Mouse (Mus musculus): Measurements from ENCODE around the gene Gm11634. TPM values are rescaled to one million over a fixed set of nuclear protein-coding genes. Genes with fewer than 3 reads are reported as not detected.
"Not testable (repeated sequence)": the region's sequence is repeated elsewhere in the genome, so short reads cannot be mapped to it uniquely, and the experiment has no call there.

Gm11634 gene
- polyA plus RNA-seq, 1 experiment from 2014 or later, result not detected

GRCm38 (mm10) chr11:101628733-101629417, 29.8 kb upstream of the Gm11634 start:
- Histone ChIP-seq H3K4me2 (replicated peaks) (peak overlapping the region; percentile 92), H3K4me1 (replicated peaks) (peaks cover 16% of the 10 kb centered on the region), H3K4me3 (replicated peaks) (peak overlapping the region; percentile 67; the same call in 1 of the 2 replicates)
- not testable (repeated sequence) for H3K27me3 ChIP-seq; ATAC-seq; H3K9me3 ChIP-seq; H3K9ac ChIP-seq (replicated peaks); H3K36me3 ChIP-seq; H3K27ac ChIP-seq
- WGBS, result 70% methylated on average over 4 of the region's 5 CpGs

DNA sequence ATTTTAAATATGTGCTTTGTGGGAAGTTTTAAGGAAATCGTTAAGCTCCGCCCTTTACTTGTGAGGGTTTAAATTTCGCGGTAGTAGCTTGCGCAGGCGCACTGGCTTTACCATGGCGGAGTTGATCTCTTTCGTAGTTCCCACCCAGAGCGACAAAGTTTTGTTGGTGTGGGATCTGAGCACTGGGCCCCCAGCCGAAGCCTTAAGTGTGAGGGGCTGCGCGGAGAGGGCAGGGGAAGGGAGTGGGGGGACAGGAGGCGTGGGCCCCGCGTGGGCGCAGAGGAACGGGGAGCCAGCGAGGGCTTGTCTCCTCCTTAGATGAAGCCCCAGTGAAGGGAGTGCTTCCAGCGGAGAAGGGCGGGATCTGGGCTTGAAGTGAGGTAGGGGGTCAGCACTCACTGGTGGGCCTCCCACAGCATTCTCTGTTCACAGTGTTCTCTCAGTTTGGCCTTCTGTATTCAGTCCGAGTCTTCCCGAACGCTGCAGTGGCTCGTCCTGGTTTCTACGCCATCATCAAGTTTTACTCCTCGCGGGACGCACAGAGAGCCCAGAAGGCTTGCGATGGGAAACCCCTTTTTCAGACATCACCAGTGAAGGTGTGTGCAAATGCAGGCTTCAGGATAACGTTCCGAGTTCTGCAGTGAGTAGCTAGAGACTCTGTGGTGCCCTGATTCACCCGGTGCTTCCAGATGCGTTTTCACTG, 29.0 kb upstream of the Gm11634 start:
- ATAC-seq, result peak; percentile 59
- Histone ChIP-seq H3K9me3 (no peaks in the 10 kb centered on the region), H3K4me1 (replicated peaks) (peaks cover 16% of the 10 kb centered on the region), H3K27ac (peak overlapping the region; percentile 90), H3K4me3 (replicated peaks) (peak overlapping the region; percentile 67), H3K4me2 (replicated peaks) (peak overlapping the region; percentile 92), H3K36me3 (no peaks in the 10 kb centered on the region), H3K9ac (replicated peaks) (peak overlapping the region; percentile 74), H3K27me3 (no peaks in the 10 kb centered on the region)
- WGBS, result under 1% methylated on average over 33 of the region's 33 CpGs

GRCm38 (mm10) chr11:101626995-101627856, 28.2 kb upstream of the Gm11634 start, which contains the start of gene Rdm1:
Rdm1 (plus strand) TSS chr11:101627195.
- Histone ChIP-seq H3K4me2 (replicated peaks) (peak within 1 kb of the TSS; percentile 92), H3K9me3 (no peaks in the 10 kb centered on the region), H3K27ac (peak within 1 kb of the TSS; percentile 90), H3K36me3 (no peaks in the 10 kb centered on the region), H3K27me3 (no peaks in the 10 kb centered on the region), H3K9ac (replicated peaks) (peak within 1 kb of the TSS; percentile 74), H3K4me1 (replicated peaks) (peaks cover 16% of the 10 kb centered on the region), H3K4me3 (replicated peaks) (peak within 1 kb of the TSS; percentile 67)
- under 1% methylated on average over 33 of the region's 34 CpGs for whole genome bisulfite sequencing
- peak; percentile 91 for ATAC-seq

DNA sequence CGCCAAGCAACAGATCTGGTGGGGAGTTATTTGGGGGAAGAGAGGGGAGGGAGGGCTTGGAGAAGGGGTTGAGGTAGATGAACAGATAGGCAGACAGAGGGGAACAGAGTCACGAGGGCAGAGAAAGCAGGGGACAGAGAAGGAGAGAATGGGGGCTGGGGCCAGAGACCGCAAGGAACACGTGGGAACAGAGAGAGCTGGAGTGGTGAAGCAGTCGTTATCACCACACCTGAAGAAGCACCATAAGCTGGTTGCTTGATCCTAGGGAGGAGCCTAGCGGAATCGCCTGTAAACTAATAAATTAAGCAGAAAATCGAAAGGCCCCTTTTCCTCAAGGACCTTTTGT, 27.6 kb upstream of the Gm11634 start:
- Histone ChIP-seq H3K4me1 (replicated peaks) (peaks cover 16% of the 10 kb centered on the region), H3K4me2 (replicated peaks) (peak overlapping the region; percentile 92), H3K4me3 (replicated peaks) (peak overlapping the region; percentile 36), H3K9me3 (no peaks in the 10 kb centered on the region), H3K36me3 (no peaks in the 10 kb centered on the region), H3K27me3 (no peaks in the 10 kb centered on the region), H3K9ac (replicated peaks) (peak overlapping the region; percentile 60), H3K27ac (peak overlapping the region; percentile 90; the same call in 1 of the 2 replicates)
- ATAC-seq, result peak; percentile 49
- WGBS, result 5% methylated on average over 8 of the region's 8 CpGs

DNA sequence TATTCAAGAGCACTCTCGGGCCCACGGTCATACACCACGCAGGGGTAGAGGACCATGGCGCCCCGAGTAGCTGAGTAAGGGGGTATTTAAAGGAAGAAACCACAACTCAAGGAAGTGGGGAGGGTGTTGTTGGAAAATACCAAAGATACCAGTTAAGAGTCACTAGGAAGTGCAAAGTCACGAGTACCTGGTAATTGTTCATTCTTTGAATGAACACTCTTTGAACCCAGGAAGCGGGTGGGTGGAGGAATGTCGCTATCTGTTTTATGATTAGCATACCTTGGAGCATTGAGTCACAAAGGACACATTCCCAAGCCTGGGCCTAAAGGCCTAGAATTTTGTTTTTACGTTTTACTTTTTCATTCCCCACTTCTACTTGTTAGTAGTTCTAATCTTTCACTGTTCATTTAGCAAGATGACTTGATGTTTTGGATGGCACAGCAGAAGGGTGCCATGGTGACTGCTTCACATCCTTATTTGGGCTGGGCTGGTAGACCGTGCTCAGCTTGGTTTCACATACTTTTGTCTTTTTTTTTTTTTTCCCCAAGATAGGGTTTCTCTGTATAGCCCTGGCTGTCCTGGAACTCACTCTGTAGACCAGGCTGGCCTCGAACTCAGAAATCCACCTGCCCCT, 21.1 kb upstream of the Gm11634 start:
- not testable (repeated sequence) for H3K4me2 ChIP-seq (replicated peaks); H3K4me3 ChIP-seq (replicated peaks); H3K27ac ChIP-seq; H3K36me3 ChIP-seq; ATAC-seq; H3K9me3 ChIP-seq; H3K9ac ChIP-seq (replicated peaks); H3K27me3 ChIP-seq
- H3K4me1 ChIP-seq (replicated peaks), result peaks cover 23% of the 10 kb centered on the region
- 91% methylated on average over 11 of the region's 11 CpGs for WGBS

DNA sequence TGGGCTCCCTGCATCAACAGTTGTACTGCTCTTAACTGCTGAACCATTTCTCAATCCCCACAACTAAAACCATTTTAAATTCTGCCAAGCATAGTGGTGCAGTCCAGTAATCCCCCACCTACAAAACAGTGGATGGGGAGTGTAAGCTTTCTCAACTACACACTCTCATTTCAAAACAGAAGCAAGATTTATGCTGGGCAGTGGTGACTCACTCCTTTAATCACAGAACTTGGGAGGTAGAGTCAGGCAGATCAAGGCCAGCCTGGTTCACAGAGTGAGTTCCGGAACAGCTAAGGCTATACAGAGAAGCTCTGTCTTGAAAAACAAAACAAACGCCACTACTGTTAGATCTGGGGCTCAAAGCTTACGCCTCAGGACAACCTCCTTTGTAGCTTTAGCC, 19.5 kb upstream of the Gm11634 start:
- no peaks in the 10 kb centered on the region for H3K36me3 ChIP-seq
- H3K4me2 ChIP-seq (replicated peaks), result no peak overlapping the region
- ATAC-seq, result no peak
- no peaks in the 10 kb centered on the region for H3K27me3 ChIP-seq
- no peak overlapping the region for H3K9ac ChIP-seq (replicated peaks)
- no peak overlapping the region for H3K4me3 ChIP-seq (replicated peaks)
- WGBS, result 75% methylated on average over 3 of the region's 3 CpGs
- H3K27ac ChIP-seq, result no peak overlapping the region
- no peaks in the 10 kb centered on the region for H3K9me3 ChIP-seq
- peaks cover 32% of the 10 kb centered on the region for H3K4me1 ChIP-seq (replicated peaks)

- Histone ChIP-seq H3K4me2 (replicated peaks) (peak overlapping the region; percentile 47), H3K9ac (replicated peaks) (0 out of 2 replicates have a peak overlapping the region, but pooled peaks have one; percentile 42), H3K4me3 (replicated peaks) (no peak overlapping the region), H3K9me3 (no peaks in the 10 kb centered on the region), H3K27ac (peak overlapping the region; percentile 37), H3K36me3 (no peaks in the 10 kb centered on the region), H3K27me3 (no peaks in the 10 kb centered on the region), H3K4me1 (replicated peaks) (peaks cover 35% of the 10 kb centered on the region)
- peak; percentile 55; the same call in 1 of the 2 replicates for ATAC-seq
- WGBS, result 4% methylated on average over 6 of the region's 8 CpGs
Observed at GRCm38 (mm10) chr11:101617849-101618248, 18.8 kb upstream of the Gm11634 start.

DNA sequence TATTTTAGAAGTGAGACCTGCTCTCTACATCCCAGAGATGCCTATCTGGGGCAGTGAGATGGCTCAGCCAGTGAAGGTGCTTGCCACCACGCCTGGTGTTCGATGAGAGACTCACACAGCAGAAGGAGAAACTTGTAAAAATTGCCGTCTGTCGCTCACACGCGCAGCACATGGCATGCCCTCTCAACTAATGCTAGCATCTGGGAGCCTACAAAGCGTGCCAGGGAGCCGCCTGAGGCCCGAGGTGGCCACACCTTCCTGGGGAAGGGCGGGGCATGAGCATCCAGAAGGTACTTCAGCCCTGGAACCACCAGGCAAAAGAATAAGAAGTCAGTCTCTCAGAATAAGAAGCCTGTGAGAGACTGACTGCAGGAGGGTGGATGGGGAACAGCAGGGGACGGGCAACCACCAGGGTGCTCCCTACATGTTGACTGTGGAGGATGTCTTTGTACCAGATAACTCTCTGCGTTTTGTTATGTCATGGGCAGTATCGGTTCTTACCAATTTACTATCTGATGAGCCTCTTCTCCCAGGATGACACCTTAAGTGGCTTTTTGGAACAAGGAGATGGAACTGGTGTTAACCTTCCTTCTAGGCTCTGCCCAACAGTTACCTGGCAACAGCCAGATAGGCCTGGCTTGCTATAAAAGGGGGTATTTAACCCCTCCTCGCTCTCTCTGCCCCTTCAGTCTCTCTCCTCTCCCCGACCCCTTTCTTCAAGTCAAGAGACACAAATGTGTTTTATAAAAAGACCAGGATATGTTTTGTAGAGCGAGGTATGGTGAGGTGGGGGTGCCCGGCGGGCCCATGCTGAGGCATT, 18.1 kb upstream of the Gm11634 start:
- peak; percentile 57 for ATAC-seq
- no peaks in the 10 kb centered on the region for H3K36me3 ChIP-seq
- H3K4me3 ChIP-seq (replicated peaks), result no peak overlapping the region
- peak overlapping the region; percentile 37 for H3K27ac ChIP-seq
- H3K9me3 ChIP-seq, result no peaks in the 10 kb centered on the region
- 15% methylated on average over 18 of the region's 18 CpGs for WGBS
- H3K4me1 ChIP-seq (replicated peaks), result peaks cover 35% of the 10 kb centered on the region
- H3K27me3 ChIP-seq, result no peaks in the 10 kb centered on the region
- peak overlapping the region; percentile 42; the same call in 1 of the 2 replicates for H3K9ac ChIP-seq (replicated peaks)
- H3K4me2 ChIP-seq (replicated peaks), result peak overlapping the region; percentile 47

- Histone ChIP-seq H3K4me2 (replicated peaks) (no peak overlapping the region), H3K27me3 (no peaks in the 10 kb centered on the region), H3K9ac (replicated peaks) (no peak overlapping the region), H3K27ac (no peak overlapping the region), H3K9me3 (no peaks in the 10 kb centered on the region), H3K4me1 (replicated peaks) (peaks cover 35% of the 10 kb centered on the region), H3K36me3 (no peaks in the 10 kb centered on the region), H3K4me3 (replicated peaks) (no peak overlapping the region)
- no peak for ATAC-seq
- WGBS, result 91% methylated on average over 8 of the region's 8 CpGs
Observed at GRCm38 (mm10) chr11:101616104-101616503, 17.0 kb upstream of the Gm11634 start.

- H3K27me3 ChIP-seq, result no peaks in the 10 kb centered on the region
- no peak overlapping the region for H3K4me2 ChIP-seq (replicated peaks)
- peaks cover 35% of the 10 kb centered on the region for H3K4me1 ChIP-seq (replicated peaks)
- no peak overlapping the region for H3K9ac ChIP-seq (replicated peaks)
- ATAC-seq, result no peak
- no peaks in the 10 kb centered on the region for H3K36me3 ChIP-seq
- no peak overlapping the region for H3K27ac ChIP-seq
- no peaks in the 10 kb centered on the region for H3K9me3 ChIP-seq
- 88% methylated on average over 6 of the region's 6 CpGs for WGBS
- no peak overlapping the region for H3K4me3 ChIP-seq (replicated peaks)
Observed at GRCm38 (mm10) chr11:101615380-101615779, 16.3 kb upstream of the Gm11634 start.

GRCm38 (mm10) chr11:101614116-101614515, 15.1 kb upstream of the Gm11634 start:
- Histone ChIP-seq H3K9ac (replicated peaks) (0 out of 2 replicates have a peak overlapping the region, but pooled peaks have one; percentile 14), H3K36me3 (no peaks in the 10 kb centered on the region), H3K9me3 (no peaks in the 10 kb centered on the region), H3K4me2 (replicated peaks) (no peak overlapping the region), H3K4me1 (replicated peaks) (peaks cover 35% of the 10 kb centered on the region), H3K4me3 (replicated peaks) (no peak overlapping the region), H3K27me3 (no peaks in the 10 kb centered on the region), H3K27ac (no peak overlapping the region)
- 32% methylated on average over 4 of the region's 4 CpGs for WGBS
- no peak for ATAC-seq
